Mouse (Mus musculus): ENCODE data around the gene Nr1h3. TPM values are rescaled to one million over a fixed set of nuclear protein-coding genes. Genes with fewer than 3 reads are reported as not detected.

The Nr1h3 gene
- polyA plus RNA-seq, 1 experiment: 38.8 TPM

DNA sequence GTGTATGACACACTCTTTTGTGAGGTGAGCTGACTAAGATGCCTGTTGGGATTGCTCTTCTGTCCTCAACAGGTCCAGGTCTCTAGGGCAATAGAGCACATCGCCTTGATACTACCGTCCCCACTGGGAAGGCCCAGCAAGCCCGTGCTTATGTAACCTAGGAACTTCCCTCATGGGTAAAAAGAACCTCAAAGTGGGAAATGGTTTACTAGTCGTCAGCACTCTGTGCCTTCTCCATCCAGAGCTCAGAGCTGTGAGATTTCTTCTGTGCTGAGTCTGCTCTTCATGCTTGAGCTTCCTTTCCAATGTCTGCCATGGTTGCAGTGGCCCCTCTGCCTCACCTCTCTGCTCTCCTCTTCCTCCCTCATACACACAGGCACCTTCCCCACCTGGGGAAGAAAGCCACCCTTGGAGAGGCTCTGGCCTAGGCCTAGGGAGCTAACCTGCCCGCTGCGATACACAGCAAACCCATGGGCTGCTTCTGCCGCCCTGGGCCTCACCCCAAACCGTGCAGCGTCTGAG lies 3.7 kb upstream of the Nr1h3 start:
- Histone ChIP-seq H3K4me3 (ENCODE audit: control insufficient read depth, insufficient read depth, low read length) (no peak overlapping the region), H3K27ac (ENCODE audit: control insufficient read depth, insufficient read depth, low read length) (peak overlapping the region; percentile 36; the same call in 1 of the 2 replicates), H3K27me3 (ENCODE audit: control insufficient read depth, insufficient read depth, low read length) (no peaks in the 10 kb centered on the region), H3K36me3 (ENCODE audit: control insufficient read depth, insufficient read depth, low read length) (peaks cover 40% of the 10 kb centered on the region), H3K4me1 (replicated peaks; ENCODE audit: control insufficient read depth, insufficient read depth, low read length) (peaks cover 5% of the 10 kb centered on the region)
- DNase-seq: no peak
- no peak for TF ChIP-seq CTCF (IDR thresholded peaks at IDR 0.05; ENCODE audit: borderline replicate concordance, control insufficient read depth, extremely low read depth, insufficient read depth, low read length, poor library complexity)
- TF ChIP-seq POLR2A (IDR thresholded peaks at IDR 0.05; ENCODE audit: control insufficient read depth, extremely low read depth, insufficient read depth, low read length, poor library complexity): no peak
- WGBS: 78% methylated on average over 9 of the region's 9 CpGs

DNA sequence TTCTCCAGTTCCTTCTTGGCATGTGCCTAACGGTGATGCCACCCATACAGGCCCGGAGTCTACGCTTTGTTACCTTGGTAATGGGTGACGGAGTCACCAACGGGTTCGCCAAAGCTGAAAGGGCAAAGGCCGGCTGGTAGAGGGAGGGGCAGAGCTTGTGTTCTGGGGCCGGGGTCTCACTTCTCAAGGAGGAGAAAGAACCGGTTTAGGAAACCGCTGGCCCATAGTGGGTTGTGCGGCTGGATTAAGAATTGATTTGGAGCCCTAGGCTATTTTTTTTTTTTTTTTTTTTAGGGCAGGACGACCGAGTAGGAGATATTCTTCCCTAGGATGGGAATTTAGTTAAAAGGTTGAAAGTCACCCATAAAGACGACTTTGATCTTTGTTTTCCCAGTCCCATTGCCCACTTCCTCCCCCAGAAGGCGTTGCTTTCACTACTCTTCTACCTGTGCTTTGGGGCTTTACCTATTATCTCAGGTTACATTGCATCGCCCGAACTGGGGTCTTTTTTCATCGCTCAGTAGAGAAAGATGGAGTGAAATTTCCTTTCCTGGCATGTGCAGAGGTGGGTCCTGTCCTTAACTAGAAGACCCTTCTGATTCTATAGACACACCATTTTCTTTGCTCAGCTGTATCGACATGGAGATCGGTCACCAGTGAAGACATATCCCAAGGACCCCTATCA lies 480 bp upstream of the Nr1h3 start:
- peaks cover 11% of the 10 kb centered on the region; the same call in 1 of the 2 replicates for H3K36me3 ChIP-seq (ENCODE audit: control insufficient read depth, insufficient read depth, low read length)
- H3K4me1 ChIP-seq (replicated peaks; ENCODE audit: control insufficient read depth, insufficient read depth, low read length): peaks cover 5% of the 10 kb centered on the region
- peak overlapping the region; percentile 99 for H3K4me3 ChIP-seq (ENCODE audit: control insufficient read depth, insufficient read depth, low read length)
- TF ChIP-seq CTCF (IDR thresholded peaks at IDR 0.05; ENCODE audit: borderline replicate concordance, control insufficient read depth, extremely low read depth, insufficient read depth, low read length, poor library complexity) (no peak), POLR2A (IDR thresholded peaks at IDR 0.05; ENCODE audit: control insufficient read depth, extremely low read depth, insufficient read depth, low read length, poor library complexity) (no peak)
- 19% methylated on average over 20 of the region's 20 CpGs for WGBS
- H3K27ac ChIP-seq (ENCODE audit: control insufficient read depth, insufficient read depth, low read length): no peak overlapping the region
- DNase-seq: no peak
- H3K27me3 ChIP-seq (ENCODE audit: control insufficient read depth, insufficient read depth, low read length): no peaks in the 10 kb centered on the region

GRCm38 (mm10) chr2:91198888-91199287 lies 3.7 kb downstream of the Nr1h3 start:
- no peaks in the 10 kb centered on the region; the same call in 1 of the 2 replicates for H3K27me3 ChIP-seq (ENCODE audit: control insufficient read depth, insufficient read depth, low read length)
- H3K4me1 ChIP-seq (replicated peaks; ENCODE audit: control insufficient read depth, insufficient read depth, low read length): peaks cover 10% of the 10 kb centered on the region
- no peaks in the 10 kb centered on the region for H3K36me3 ChIP-seq (ENCODE audit: control insufficient read depth, insufficient read depth, low read length)
- H3K4me3 ChIP-seq (ENCODE audit: control insufficient read depth, insufficient read depth, low read length): no peak overlapping the region
- no peak for DNase-seq
- no peak for TF ChIP-seq CTCF (IDR thresholded peaks at IDR 0.05; ENCODE audit: borderline replicate concordance, control insufficient read depth, extremely low read depth, insufficient read depth, low read length, poor library complexity)
- no peak for TF ChIP-seq POLR2A (IDR thresholded peaks at IDR 0.05; ENCODE audit: control insufficient read depth, extremely low read depth, insufficient read depth, low read length, poor library complexity)
- 96% methylated on average over 3 of the region's 3 CpGs for WGBS
- H3K27ac ChIP-seq (ENCODE audit: control insufficient read depth, insufficient read depth, low read length): no peak overlapping the region

DNA sequence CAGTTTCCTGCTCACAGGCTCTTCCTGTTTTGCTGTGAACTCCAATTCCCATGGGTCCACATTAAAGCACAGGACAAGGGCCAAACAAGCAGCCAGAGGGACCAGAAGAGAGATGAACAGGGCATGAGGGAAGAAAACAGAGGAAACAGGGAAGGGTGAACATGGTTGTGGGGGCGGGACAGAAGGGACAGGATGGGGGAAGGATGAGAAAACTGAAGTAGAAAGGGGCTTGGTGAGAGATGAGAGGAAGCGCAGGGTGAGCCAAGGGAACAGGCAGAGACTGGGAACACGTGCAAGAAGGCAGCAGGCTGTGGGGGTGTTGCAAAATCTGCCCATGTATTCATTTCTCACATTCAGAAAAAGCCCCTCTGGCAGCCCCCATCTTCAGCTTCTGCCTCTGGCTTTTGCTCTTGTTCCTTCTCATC lies 6.0 kb downstream of the Nr1h3 start:
- DNase-seq: no peak
- WGBS: 71% methylated on average over 3 of the region's 3 CpGs
- no peak overlapping the region for H3K4me3 ChIP-seq (ENCODE audit: control insufficient read depth, insufficient read depth, low read length)
- no peak overlapping the region for H3K27ac ChIP-seq (ENCODE audit: control insufficient read depth, insufficient read depth, low read length)
- H3K36me3 ChIP-seq (ENCODE audit: control insufficient read depth, insufficient read depth, low read length): no peaks in the 10 kb centered on the region
- H3K27me3 ChIP-seq (ENCODE audit: control insufficient read depth, insufficient read depth, low read length): no peaks in the 10 kb centered on the region; the same call in 1 of the 2 replicates
- peaks cover 5% of the 10 kb centered on the region; the same call in 1 of the 2 replicates for H3K4me1 ChIP-seq (replicated peaks; ENCODE audit: control insufficient read depth, insufficient read depth, low read length)
- TF ChIP-seq CTCF (IDR thresholded peaks at IDR 0.05; ENCODE audit: borderline replicate concordance, control insufficient read depth, extremely low read depth, insufficient read depth, low read length, poor library complexity) (no peak), POLR2A (IDR thresholded peaks at IDR 0.05; ENCODE audit: control insufficient read depth, extremely low read depth, insufficient read depth, low read length, poor library complexity) (no peak)

GRCm38 (mm10) chr2:91194624-91195332 lies 7.9 kb downstream of the Nr1h3 start:
- peak; percentile 66 for DNase-seq
- Histone ChIP-seq H3K27me3 (ENCODE audit: control insufficient read depth, insufficient read depth, low read length) (no peaks in the 10 kb centered on the region; the same call in 1 of the 2 replicates), H3K4me1 (replicated peaks; ENCODE audit: control insufficient read depth, insufficient read depth, low read length) (peaks cover 5% of the 10 kb centered on the region; the same call in 1 of the 2 replicates), H3K4me3 (ENCODE audit: control insufficient read depth, insufficient read depth, low read length) (peak overlapping the region; percentile 7; the same call in 1 of the 2 replicates), H3K36me3 (ENCODE audit: control insufficient read depth, insufficient read depth, low read length) (no peaks in the 10 kb centered on the region), H3K27ac (ENCODE audit: control insufficient read depth, insufficient read depth, low read length) (no peak overlapping the region)
- WGBS: 9% methylated on average over 27 of the region's 27 CpGs
- TF ChIP-seq POLR2A (IDR thresholded peaks at IDR 0.05; ENCODE audit: control insufficient read depth, extremely low read depth, insufficient read depth, low read length, poor library complexity) (no peak), CTCF (IDR thresholded peaks at IDR 0.05; ENCODE audit: borderline replicate concordance, control insufficient read depth, extremely low read depth, insufficient read depth, low read length, poor library complexity) (peak; percentile 75)

DNA sequence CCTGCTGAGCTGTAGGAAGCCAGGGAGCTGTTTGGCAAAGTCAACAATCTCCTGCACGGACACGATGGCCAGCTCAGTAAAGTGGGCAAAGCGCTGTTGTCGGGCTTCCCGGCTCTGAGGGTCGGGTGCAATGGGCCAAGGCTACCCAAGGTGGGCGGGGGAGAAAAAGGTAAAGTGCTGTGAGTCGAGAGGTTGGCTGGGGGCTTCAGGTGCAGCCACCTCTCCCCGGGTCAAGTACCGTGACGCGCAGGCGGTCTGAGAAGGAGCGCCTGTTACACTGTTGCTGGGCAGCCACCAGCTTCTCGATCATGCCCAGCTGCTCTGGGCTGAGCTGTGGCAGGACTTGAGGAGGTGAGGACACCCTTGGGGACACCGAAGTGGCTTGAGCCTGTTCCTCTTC lies 12.1 kb downstream of the Nr1h3 start:
- TF ChIP-seq POLR2A (IDR thresholded peaks at IDR 0.05; ENCODE audit: control insufficient read depth, extremely low read depth, insufficient read depth, low read length, poor library complexity): no peak
- no peak for TF ChIP-seq CTCF (IDR thresholded peaks at IDR 0.05; ENCODE audit: borderline replicate concordance, control insufficient read depth, extremely low read depth, insufficient read depth, low read length, poor library complexity)
- H3K27ac ChIP-seq (ENCODE audit: control insufficient read depth, insufficient read depth, low read length): no peak overlapping the region
- WGBS: 94% methylated on average over 16 of the region's 16 CpGs
- no peaks in the 10 kb centered on the region; the same call in 1 of the 2 replicates for H3K27me3 ChIP-seq (ENCODE audit: control insufficient read depth, insufficient read depth, low read length)
- H3K4me1 ChIP-seq (replicated peaks; ENCODE audit: control insufficient read depth, insufficient read depth, low read length): peaks cover 10% of the 10 kb centered on the region
- no peak overlapping the region for H3K4me3 ChIP-seq (ENCODE audit: control insufficient read depth, insufficient read depth, low read length)
- H3K36me3 ChIP-seq (ENCODE audit: control insufficient read depth, insufficient read depth, low read length): no peaks in the 10 kb centered on the region
- DNase-seq: no peak
